Mouse (Mus musculus) MEL (cell line): ENCODE measurements around the gene B130006D01Rik. TPM values are rescaled to one million over a fixed set of nuclear protein-coding genes. Genes with fewer than 3 reads are reported as not detected.

Experiments
- DNase-seq: peaks from one replicate; pipeline ENCODE4 v3.0.0; 2011; ENCODE audit warnings: low read depth, low spot score
- H3K27ac ChIP-seq: 2 replicates; pipeline ENCODE4 v1.5.1; 2012; ENCODE audit warnings: low read depth, mild to moderate bottlenecking, control low read depth, low read length, moderate library complexity; ENCODE audit not compliant: control insufficient read depth
- H3K27me3 ChIP-seq, 2 experiments: fragments of 150-350 bp in 1 of 2; sonication (generic) in 1 of 2; 2 replicates each; pipeline ENCODE4 v1.6.1; 2012; ENCODE audit warnings: low read length in 2 of 2, mild to moderate bottlenecking in 2 of 2, improper control_type of control experiment in 1 of 2, moderate library complexity in 1 of 2; ENCODE audit not compliant: insufficient read depth in 2 of 2, control insufficient read depth in 1 of 2
- H3K36me3 ChIP-seq, 2 experiments: 2 replicates each; pipeline ENCODE4 v1.6.1; 2012 to 2014; ENCODE audit warnings: low read length in 2 of 2, improper control_type of control experiment in 1 of 2, inconsistent platforms in 1 of 2, mild to moderate bottlenecking in 1 of 2; ENCODE audit not compliant: insufficient read depth in 2 of 2, control insufficient read depth in 1 of 2
- H3K4me1 ChIP-seq, 2 experiments: fragments of 150-350 bp in 1 of 2; sonication (generic) in 1 of 2; 2 replicates each; pipeline ENCODE4 v1.6.1; 2012; ENCODE audit warnings: low read length in 2 of 2, improper control_type of control experiment in 1 of 2, mild to moderate bottlenecking in 1 of 2; ENCODE audit not compliant: insufficient read depth in 2 of 2, control insufficient read depth in 1 of 2
- H3K4me3 ChIP-seq, 2 experiments: fragments of 150-350 bp in 1 of 2; sonication (generic) in 1 of 2; 2 replicates each; pipeline ENCODE4 v1.5.1; 2012; ENCODE audit warnings: low read depth in 2 of 2, low read length in 2 of 2, mild to moderate bottlenecking in 2 of 2, moderate library complexity in 2 of 2, control low read depth in 1 of 2, improper control_type of control experiment in 1 of 2; ENCODE audit not compliant: control insufficient read depth in 1 of 2, insufficient read depth in 1 of 2
- H3K79me2 ChIP-seq: 2 replicates; pipeline ENCODE4 v1.6.1; 2012; ENCODE audit warnings: mild to moderate bottlenecking, low read length, moderate library complexity; ENCODE audit not compliant: control insufficient read depth, poor library complexity, insufficient read depth
- H3K9ac ChIP-seq: 2 replicates; pipeline ENCODE4 v1.6.1; 2012; ENCODE audit warnings: low read depth, mild to moderate bottlenecking, control low read depth, low read length, moderate library complexity; ENCODE audit not compliant: control insufficient read depth, poor library complexity, severe bottlenecking
- H3K9me3 ChIP-seq: fragments of 150-350 bp; sonication (generic); replicated peaks from 2 replicates; pipeline ENCODE4 v1.6.1; 2012; ENCODE audit warnings: mild to moderate bottlenecking, low read length, improper control_type of control experiment, moderate library complexity; ENCODE audit not compliant: insufficient read depth
- BHLHE40 ChIP-seq: IDR thresholded peaks from 2 replicates; pipeline ENCODE4 v1.6.1; 2012; ENCODE audit warnings: low read depth, mild to moderate bottlenecking, inconsistent platforms, low read length, improper control_type of control experiment, borderline replicate concordance
- CHD1 ChIP-seq: IDR thresholded peaks from 2 replicates; pipeline ENCODE4 v1.6.1; 2012; ENCODE audit warnings: low read depth, mild to moderate bottlenecking, inconsistent platforms, low read length, improper control_type of control experiment
- CHD2 ChIP-seq: IDR thresholded peaks from 2 replicates; pipeline ENCODE4 v1.6.1; 2011; ENCODE audit warnings: low read length, improper control_type of control experiment
- EP300 ChIP-seq, 2 experiments: IDR thresholded peaks; 2 replicates each; pipeline ENCODE4 v1.6.1; 2011; ENCODE audit warnings: improper control_type of control experiment in 2 of 2, low read length in 2 of 2, low read depth in 1 of 2, mild to moderate bottlenecking in 1 of 2
- ETS1 ChIP-seq: IDR thresholded peaks from 2 replicates; pipeline ENCODE4 v1.6.1; 2012; ENCODE audit warnings: low read depth, mild to moderate bottlenecking, inconsistent platforms, low read length, improper control_type of control experiment, moderate library complexity
- GABPA ChIP-seq: IDR thresholded peaks from 2 replicates; pipeline ENCODE4 v1.6.1; 2012; ENCODE audit warnings: low read depth, mild to moderate bottlenecking, inconsistent platforms, low read length, improper control_type of control experiment, moderate library complexity
- GATA1 ChIP-seq: IDR thresholded peaks from 2 replicates; pipeline ENCODE4 v1.6.1; 2011; ENCODE audit warnings: low read depth, low read length, improper control_type of control experiment
- HCFC1 ChIP-seq: IDR thresholded peaks from 2 replicates; pipeline ENCODE4 v1.6.1; 2012; ENCODE audit warnings: low read depth, mild to moderate bottlenecking, inconsistent platforms, low read length, improper control_type of control experiment, moderate library complexity
- KAT2A ChIP-seq: conservative IDR thresholded peaks from 2 replicates; pipeline ENCODE4 v1.6.1; 2012; ENCODE audit warnings: low read depth, low read length, improper control_type of control experiment, inconsistent platforms
- MAX ChIP-seq: IDR thresholded peaks from 2 replicates; pipeline ENCODE4 v1.6.1; 2011; ENCODE audit warnings: low read length, improper control_type of control experiment
- MYC ChIP-seq: IDR thresholded peaks from 2 replicates; pipeline ENCODE4 v1.6.1; 2011; ENCODE audit warnings: low read depth, mild to moderate bottlenecking, low read length, improper control_type of control experiment, moderate library complexity
- NELFE ChIP-seq: IDR thresholded peaks from 2 replicates; pipeline ENCODE4 v1.6.1; 2011; ENCODE audit warnings: low read depth, low read length, improper control_type of control experiment
- NRF1 ChIP-seq: IDR thresholded peaks from 2 replicates; pipeline ENCODE4 v1.6.1; 2014; ENCODE audit warnings: low read depth, mild to moderate bottlenecking, inconsistent platforms, low read length, improper control_type of control experiment, moderate library complexity; ENCODE audit not compliant: poor library complexity, insufficient read depth, severe bottlenecking
- POLR2AphosphoS2 ChIP-seq: IDR thresholded peaks from 2 replicates; pipeline ENCODE4 v1.6.1; 2011; ENCODE audit warnings: low read length, improper control_type of control experiment
- RAD21 ChIP-seq: IDR thresholded peaks from 2 replicates; pipeline ENCODE4 v1.6.1; 2011; ENCODE audit warnings: mild to moderate bottlenecking, low read depth, low read length, improper control_type of control experiment
- RCOR1 ChIP-seq: IDR thresholded peaks from 2 replicates; pipeline ENCODE4 v1.6.1; 2012; ENCODE audit warnings: low read depth, mild to moderate bottlenecking, inconsistent platforms, low read length, improper control_type of control experiment
- TBP ChIP-seq: IDR thresholded peaks from 2 replicates; pipeline ENCODE4 v1.8.0; 2011; ENCODE audit warnings: low read depth, low read length, improper control_type of control experiment
- TCF12 ChIP-seq: IDR thresholded peaks from 2 replicates; pipeline ENCODE4 v1.6.1; 2014; ENCODE audit warnings: low read depth, mild to moderate bottlenecking, inconsistent platforms, low read length, improper control_type of control experiment, moderate library complexity
- ZMIZ1 ChIP-seq: IDR thresholded peaks from 2 replicates; pipeline ENCODE4 v1.6.1; 2012; ENCODE audit warnings: low read depth, mild to moderate bottlenecking, inconsistent platforms, low read length, improper control_type of control experiment, moderate library complexity
- ZNF384 ChIP-seq: IDR thresholded peaks from 2 replicates; pipeline ENCODE4 v1.6.1; 2012; ENCODE audit warnings: low read depth, mild to moderate bottlenecking, inconsistent platforms, low read length, improper control_type of control experiment
- polyA plus RNA-seq, 2 experiments: library from polyadenylated mRNA; stranded (reverse) in 1 of 2; unstranded in 1 of 2; fragments of >175 nt in 1 of 2; fragments of >200 nt in 1 of 2; gene quantifications; 2 replicates each; pipeline versions ENCODE4 v1.2.1 to v1.2.4; 2012; ENCODE audit warnings: low replicate concordance in 2 of 2, low read depth in 1 of 2; ENCODE audit not compliant: insufficient read length in 2 of 2, insufficient read depth in 1 of 2, missing spikeins in 1 of 2
- total RNA-seq: library from RNA; depleted of rRNA; stranded (reverse); fragments of 300-350 nt; gene quantifications from 2 replicates; pipeline ENCODE4 v1.2.3, GENCODE M21; 2012

The B130006D01Rik gene
- total and polyA plus RNA-seq, 3 experiments, result 0.11 to 0.73 TPM; not detected in 1

GRCm38 (mm10) chr11:95713811-95714241 lies 9.6 kb upstream of the B130006D01Rik start (continued):
- TF ChIP-seq TCF12, result peak; percentile 54; the same call in 1 of the 2 replicates
- peak; percentile 47 for TF ChIP-seq TBP
- peak; percentile 90 for TF ChIP-seq MYC

- DNase-seq, result peak; percentile 60
- H3K9me3 ChIP-seq, result no peaks in the 10 kb centered on the region
- H3K9ac ChIP-seq, result peak overlapping the region; percentile 93
- H3K27me3 ChIP-seq, result no peaks in the 10 kb centered on the region
- peak overlapping the region; percentile 86 to 91 for H3K4me3 ChIP-seq
- TF ChIP-seq CHD1 (peak; percentile 22; the same call in 1 of the 2 replicates), EP300 (IDR thresholded peaks at IDR 0.05; ENCODE audit: low read depth in 1 of 2, low read length in 2 of 2) (0 out of 4 replicates have a peak, but pooled peaks of 1 of the 2 experiments have one; percentile 0), NELFE (no peak; the same call in 1 of the 2 replicates)
- TF ChIP-seq, all 39 proteins: peak for 2
- peaks cover 4 to 44% of the 10 kb centered on the region in 2 experiments; a peak in 3 of 4 replicates for H3K36me3 ChIP-seq
- H3K79me2 ChIP-seq, result peaks cover 60% of the 10 kb centered on the region
- H3K27ac ChIP-seq, result peak overlapping the region; percentile 87
- H3K4me1 ChIP-seq, result peaks cover 16 to 34% of the 10 kb centered on the region in 2 experiments
Observed at GRCm38 (mm10) chr11:95714411-95714810, 9.0 kb upstream of the B130006D01Rik start.

GRCm38 (mm10) chr11:95716136-95716535 lies 7.3 kb upstream of the B130006D01Rik start:
- Histone ChIP-seq H3K36me3 (peaks cover 5 to 36% of the 10 kb centered on the region in 2 experiments), H3K79me2 (peaks cover 68% of the 10 kb centered on the region), H3K4me1 (peaks cover 13 to 23% of the 10 kb centered on the region in 2 experiments), H3K27ac (no peak overlapping the region), H3K27me3 (no peaks in the 10 kb centered on the region), H3K4me3 (no peak overlapping the region), H3K9ac (no peak overlapping the region), H3K9me3 (no peaks in the 10 kb centered on the region)
- no peak for DNase-seq
- TF ChIP-seq POLR2AphosphoS2, result no peak
- TF ChIP-seq HCFC1, result no peak
- no peak for TF ChIP-seq ZMIZ1
- no peak for TF ChIP-seq RCOR1
- TF ChIP-seq CHD1, result no peak
- no peak for TF ChIP-seq RAD21
- TF ChIP-seq MAX, result no peak
- no peak for TF ChIP-seq CHD2
- no peak for TF ChIP-seq NRF1
- TF ChIP-seq GATA1, result no peak
- TF ChIP-seq ZNF384, result no peak
- no peak for TF ChIP-seq KAT2A
- no peak for TF ChIP-seq EP300 (IDR thresholded peaks at IDR 0.05; ENCODE audit: low read depth in 1 of 2, low read length in 2 of 2)
- TF ChIP-seq GABPA, result no peak
- TF ChIP-seq BHLHE40, result no peak
- TF ChIP-seq ETS1, result no peak
